Mouse (Mus musculus): ENCODE measurements around the gene Phb2. TPM values are rescaled to one million over a fixed set of nuclear protein-coding genes. Genes with fewer than 3 reads are reported as not detected.
A peak's percentile ranks its signal among the peaks of the same experiment; 100 is the strongest.

The Phb2 gene
- total RNA-seq, 1 experiment from 2014 or later = 110 TPM

DNA sequence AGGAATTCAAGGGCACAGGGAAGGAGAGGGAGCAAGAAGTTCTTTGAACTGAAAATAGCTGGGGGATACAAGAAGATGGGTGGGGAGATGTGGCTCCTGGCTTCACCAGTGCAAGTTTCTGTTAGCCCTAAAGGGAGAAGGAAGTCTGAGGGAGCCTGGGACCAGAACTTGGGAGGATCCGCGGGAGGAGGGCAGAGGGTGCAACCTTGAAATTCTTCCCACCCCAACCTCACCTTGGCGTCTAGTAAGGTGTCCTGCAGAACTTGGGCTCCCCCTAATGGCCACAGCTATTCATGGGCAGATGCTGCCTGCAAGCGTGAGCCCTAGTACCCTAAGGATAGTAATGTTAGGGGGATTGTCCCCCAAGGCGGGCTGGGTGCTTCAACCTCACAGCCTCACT, 47.1 kb downstream of the Phb2 start:
- ATAC-seq (ENCODE audit: extremely low read depth, insufficient number of reproducible peaks, low FRiP score, poor library complexity, severe bottlenecking) = peak; percentile 86

DNA sequence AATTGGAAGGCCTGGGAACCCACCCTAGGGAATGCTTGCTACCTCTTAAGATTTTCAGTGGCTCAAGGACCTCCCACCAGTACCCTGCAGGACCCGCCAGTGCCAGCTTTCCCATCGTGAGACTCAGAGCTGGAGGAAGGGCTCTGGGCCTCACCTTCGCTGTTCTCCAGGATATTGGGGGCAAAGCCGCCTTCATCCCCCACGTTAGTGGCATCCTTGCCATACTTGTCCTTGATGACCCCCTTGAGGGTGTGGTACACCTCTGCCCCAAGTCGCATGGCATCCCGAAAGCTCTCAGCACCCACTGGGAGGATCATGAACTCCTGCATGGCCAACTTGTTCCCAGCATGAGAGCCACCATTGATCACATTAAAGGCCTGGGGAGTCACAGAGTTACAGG, 53.8 kb downstream of the Phb2 start:
- no peak for ATAC-seq (ENCODE audit: extremely low read depth, insufficient number of reproducible peaks, low FRiP score, poor library complexity, severe bottlenecking)

Other genes with a start within 250 kb of the Phb2 start
- not detected in 2 replicates for gene Clstn3, start 247.5 kb upstream of the Phb2 start, total RNA-seq (2017)
- gene C1rl, start 219.2 kb upstream of the Phb2 start, total RNA-seq (2017) = 1.9 and 2.5 TPM in 2 replicates
- gene C1ra, start 199.9 kb upstream of the Phb2 start, total RNA-seq (2017) = 0.49 and 0.58 TPM in 2 replicates
- gene C1s1, start 170.0 kb upstream of the Phb2 start, total RNA-seq (2017) = not detected in 2 replicates
- gene C1rb, start 142.0 kb upstream of the Phb2 start, total RNA-seq (2017) = not detected in 2 replicates
- gene C1s2, start 76.3 kb upstream of the Phb2 start, total RNA-seq (2017) = not detected in 2 replicates
- 21.4 and 26.5 TPM in 2 replicates for gene Lpcat3, start 49.3 kb upstream of the Phb2 start, total RNA-seq (2017)
- 89.3 and 107 TPM in 2 replicates for gene Emg1, start 158 bp upstream of the Phb2 start, total RNA-seq (2017)
- gene Ptpn6, start 26.4 kb downstream of the Phb2 start, total RNA-seq (2017) = 1,943 and 2,202 TPM in 2 replicates
- gene Grcc10, start 29.0 kb downstream of the Phb2 start, total RNA-seq (2017) = 161 and 171 TPM in 2 replicates
- gene Gm45234, start 43.7 kb downstream of the Phb2 start, total RNA-seq (2017) = 0.74 TPM in 1 of 2 replicates, not detected in the other
- gene Atn1, start 44.2 kb downstream of the Phb2 start, total RNA-seq (2017) = 6.5 and 11.6 TPM in 2 replicates
- not detected in 2 replicates for gene Eno2, start 57.3 kb downstream of the Phb2 start, total RNA-seq (2017)
- 6.8 and 7.9 TPM in 2 replicates for gene Lrrc23, start 67.4 kb downstream of the Phb2 start, total RNA-seq (2017)
- 10.5 and 10.9 TPM in 2 replicates for gene Spsb2, start 96.3 kb downstream of the Phb2 start, total RNA-seq (2017)
- 43.0 and 64.8 TPM in 2 replicates for gene Tpi1, start 102.0 kb downstream of the Phb2 start, total RNA-seq (2017)
- gene Usp5, start 117.1 kb downstream of the Phb2 start, total RNA-seq (2017) = 35.1 and 50.1 TPM in 2 replicates
- 1.4 and 3.0 TPM in 2 replicates for gene Cdca3, start 117.2 kb downstream of the Phb2 start, total RNA-seq (2017)
- gene Gnb3, start 127.9 kb downstream of the Phb2 start, total RNA-seq (2017) = 0.70 TPM in 1 of 2 replicates, not detected in the other
- not detected in 2 replicates for gene P3h3, start 145.4 kb downstream of the Phb2 start, total RNA-seq (2017)
- gene Gpr162, start 151.6 kb downstream of the Phb2 start, total RNA-seq (2017) = not detected in 2 replicates
- gene Cd4, start 175.9 kb downstream of the Phb2 start, total RNA-seq (2017) = 6.8 and 7.1 TPM in 2 replicates
- gene Lag3, start 199.4 kb downstream of the Phb2 start, total RNA-seq (2017) = 0.25 and 0.70 TPM in 2 replicates
- gene Ptms, start 207.8 kb downstream of the Phb2 start, total RNA-seq (2017) = 94.0 and 109 TPM in 2 replicates
- 56.3 and 57.7 TPM in 2 replicates for gene Mlf2, start 219.1 kb downstream of the Phb2 start, total RNA-seq (2017)